Mouse (Mus musculus) heart, adult 2 months (tissue): ENCODE measurements around the gene Plekha8. TPM values are rescaled to one million over a fixed set of nuclear protein-coding genes. Genes with fewer than 3 reads are reported as not detected.

Experiments used
- DNase-seq, 2 experiments: peaks; one replicate each; pipeline ENCODE4 v3.0.0; 2021
- H3K27ac ChIP-seq: fragments of 200-600 bp; 2 replicates; pipeline ENCODE4 v1.8.1; 2022
- H3K27me3 ChIP-seq: fragments of 200-500 bp; 2 replicates; pipeline ENCODE4 v1.6.1; 2012; ENCODE audit warnings: mild to moderate bottlenecking, low read length, inconsistent platforms, mixed read lengths; ENCODE audit not compliant: control insufficient read depth, insufficient read depth
- H3K36me3 ChIP-seq: fragments of 200-500 bp; 2 replicates; pipeline ENCODE4 v1.6.1; 2012; ENCODE audit warnings: low read length, inconsistent platforms; ENCODE audit not compliant: control insufficient read depth, insufficient read depth
- H3K4me1 ChIP-seq: fragments of 200-500 bp; 2 replicates; pipeline ENCODE4 v1.6.1; 2011; ENCODE audit warnings: low read length; ENCODE audit not compliant: control insufficient read depth, insufficient read depth
- H3K4me3 ChIP-seq: fragments of 200-600 bp; 2 replicates; pipeline ENCODE4 v1.8.1; 2022
- H3K79me2 ChIP-seq: fragments of 200-500 bp; replicated peaks from 2 replicates; pipeline ENCODE4 v1.6.1; 2012; ENCODE audit warnings: mild to moderate bottlenecking, inconsistent platforms, low read length, moderate library complexity, mixed read lengths; ENCODE audit not compliant: control insufficient read depth, insufficient read depth
- H3K9ac ChIP-seq: fragments of 200-500 bp; 2 replicates; pipeline ENCODE4 v1.6.1; 2012; ENCODE audit warnings: low read depth, mild to moderate bottlenecking, control low read depth, inconsistent platforms, low read length, mixed read lengths
- CTCF ChIP-seq: fragments of 200-600 bp; IDR thresholded peaks from 2 replicates; pipeline ENCODE4 v1.8.1; 2022; ENCODE audit warnings: antibody characterized with exemption, mild to moderate bottlenecking, moderate library complexity
- EP300 ChIP-seq: fragments of 200-500 bp; IDR thresholded peaks from 2 replicates; pipeline ENCODE4 v1.6.1; 2011; ENCODE audit warnings: low read depth, low read length, control low read depth; ENCODE audit not compliant: insufficient read depth
- POLR2A ChIP-seq: fragments of 200-500 bp; IDR thresholded peaks from 2 replicates; pipeline ENCODE4 v1.6.1; 2011; ENCODE audit warnings: mild to moderate bottlenecking, low read depth, low read length, control low read depth; ENCODE audit not compliant: insufficient read depth
- WGBS: fragments of 180-500 bp; shearing (Covaris S2); methylation state at CpG from one replicate; pipeline ENCODE4 v1.1.7; 2018; 5-methylcytosine and 5-hydroxymethylcytosine counted together
- intact Hi-C: fragments of 180-260 bp; cut with DNase I; formaldehyde crosslinking; loops from one replicate; pipeline ENCODE4 v1.15.1; 2025
- polyA plus RNA-seq: library from polyadenylated mRNA; depleted of rRNA; stranded (reverse); fragments of >200 nt; gene quantifications from 2 replicates; pipeline ENCODE4 v1.2.3, GENCODE M21; 2012
- total RNA-seq, 2 experiments: library from RNA; stranded (reverse); gene quantifications; 2 replicates each; pipeline ENCODE4 v1.2.3; 2021

The Plekha8 gene
- total and polyA plus RNA-seq, 3 experiments: 2.6 to 9.7 (median 9.0) TPM

DNA sequence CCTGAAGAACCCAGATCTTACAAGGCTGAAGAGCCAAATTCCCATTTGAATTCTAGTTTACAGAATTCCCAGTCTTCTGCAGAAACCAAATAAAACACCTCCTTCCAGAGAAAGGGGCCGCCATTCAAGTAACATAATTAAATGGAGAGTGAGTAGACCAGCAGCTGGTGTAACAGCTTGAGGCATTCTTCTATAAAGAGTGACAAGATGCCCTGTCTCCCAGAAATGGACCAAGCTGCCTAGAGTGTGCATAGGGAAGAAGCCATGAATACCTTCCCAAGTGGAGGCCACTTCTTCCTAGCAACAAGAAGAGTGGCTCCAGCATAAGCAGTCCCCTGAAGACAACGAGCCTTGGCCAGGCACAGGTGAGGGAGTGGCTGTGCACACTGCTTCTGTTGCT lies 47.0 kb downstream of the Plekha8 start:
- no peak for DNase-seq
- Histone ChIP-seq H3K4me3 (no peak overlapping the region), H3K27ac (no peak overlapping the region), H3K27me3 (no peaks in the 10 kb centered on the region), H3K36me3 (peaks cover 2% of the 10 kb centered on the region; the same call in 1 of the 2 replicates), H3K79me2 (no peaks in the 10 kb centered on the region), H3K4me1 (no peaks in the 10 kb centered on the region), H3K9ac (no peak overlapping the region)
- WGBS: 95% methylated on average over 2 of the region's 2 CpGs
- intact Hi-C loops: no loop called here
- no peak for TF ChIP-seq CTCF
- TF ChIP-seq POLR2A: no peak
- no peak for TF ChIP-seq EP300

DNA sequence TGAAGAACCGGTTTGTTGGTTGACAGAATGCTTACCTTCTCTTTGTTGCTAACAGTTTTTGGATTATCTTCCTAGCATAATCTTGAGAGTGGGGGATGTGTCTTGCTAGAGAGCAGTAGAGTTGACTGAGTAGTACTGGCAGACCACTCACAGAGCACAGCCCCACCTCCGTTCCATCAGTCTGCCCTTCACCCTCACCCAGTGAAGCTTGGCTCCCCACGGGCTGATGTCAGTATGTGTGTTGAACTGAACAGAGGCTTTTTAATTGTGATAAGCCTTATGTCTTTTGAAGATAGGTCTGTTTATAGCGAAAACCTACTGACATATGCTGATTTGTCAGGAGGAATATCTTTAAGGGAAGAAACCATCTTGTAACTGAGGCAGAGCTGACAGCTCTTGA lies 48.3 kb downstream of the Plekha8 start:
- DNase-seq: no peak
- no peak overlapping the region for H3K27ac ChIP-seq
- no peaks in the 10 kb centered on the region for H3K4me1 ChIP-seq
- no peaks in the 10 kb centered on the region for H3K27me3 ChIP-seq
- intact Hi-C loops: no loop called here
- TF ChIP-seq EP300 (no peak), CTCF (no peak), POLR2A (no peak)
- H3K4me3 ChIP-seq: no peak overlapping the region
- 84% methylated on average over 4 of the region's 4 CpGs for WGBS
- H3K79me2 ChIP-seq: no peaks in the 10 kb centered on the region
- no peak overlapping the region for H3K9ac ChIP-seq
- peaks cover 2% of the 10 kb centered on the region; the same call in 1 of the 2 replicates for H3K36me3 ChIP-seq

DNA sequence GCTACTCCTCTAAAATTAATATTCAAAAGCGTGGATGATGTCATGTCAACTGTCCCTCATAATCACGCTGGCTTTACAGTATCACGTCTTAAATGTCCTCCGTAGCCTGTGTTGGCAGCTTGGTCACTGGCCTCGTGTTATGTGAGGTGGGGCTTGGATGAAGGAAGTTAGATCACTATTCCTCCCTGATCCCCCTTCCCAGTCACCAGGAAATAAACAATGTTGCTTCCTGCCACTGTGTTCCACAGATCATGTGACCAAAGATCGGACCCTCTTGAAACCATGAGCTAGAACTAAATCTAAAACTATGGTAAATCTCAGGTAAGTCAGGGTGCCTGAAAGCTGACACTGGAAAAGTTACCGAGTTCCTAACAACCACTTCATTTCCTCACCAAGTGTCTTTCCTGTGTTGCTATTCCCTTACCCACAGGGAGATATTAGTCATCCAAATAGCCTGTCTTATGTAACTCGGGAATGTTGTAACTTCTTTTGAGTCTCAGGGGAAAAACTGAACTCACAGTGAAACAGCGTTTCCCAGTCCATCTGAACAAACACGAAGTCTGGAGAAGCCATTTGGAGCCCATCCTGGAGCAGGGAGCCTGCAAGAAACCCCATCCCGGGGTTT lies 60.7 kb downstream of the Plekha8 start:
- peak overlapping the region; percentile 71 for H3K27ac ChIP-seq
- H3K9ac ChIP-seq: no peak overlapping the region
- no peaks in the 10 kb centered on the region for H3K79me2 ChIP-seq
- H3K27me3 ChIP-seq: no peaks in the 10 kb centered on the region
- H3K4me1 ChIP-seq: peaks cover 6% of the 10 kb centered on the region
- no peaks in the 10 kb centered on the region for H3K36me3 ChIP-seq
- 0 out of 2 replicates have a peak overlapping the region, but pooled peaks have one; percentile 13 for H3K4me3 ChIP-seq
- peak; percentile 26 to 38 for DNase-seq
- intact Hi-C loops: loop anchor here (2.0 kb wide), 1 partner anchor 25 kb away; the partner anchor contains the start of gene Mturn
- WGBS: 46% methylated on average over 11 of the region's 11 CpGs
- 0 out of 2 replicates have a peak, but pooled peaks have one; percentile 42 for TF ChIP-seq POLR2A
- TF ChIP-seq CTCF: no peak
- TF ChIP-seq EP300: no peak

DNA sequence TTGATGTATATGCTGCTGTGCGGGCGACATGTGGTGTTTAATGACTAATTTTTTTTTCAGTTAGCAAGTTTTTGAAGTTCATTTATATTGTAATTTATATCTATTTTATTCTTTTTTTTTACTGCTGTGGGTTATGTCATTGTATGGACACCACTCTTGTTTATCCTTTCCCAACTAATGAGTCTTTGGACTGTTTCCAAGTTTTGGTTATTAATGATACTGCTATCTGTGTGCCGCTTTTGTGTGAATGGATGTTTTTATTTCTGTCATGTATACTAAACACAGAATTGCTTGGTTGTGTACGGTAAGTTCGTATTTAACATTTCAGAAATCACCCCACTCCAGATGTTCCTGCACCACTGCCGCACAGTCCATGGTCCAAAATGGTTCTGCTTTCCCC lies 63.0 kb downstream of the Plekha8 start:
- Histone ChIP-seq H3K9ac (no peak overlapping the region), H3K36me3 (no peaks in the 10 kb centered on the region), H3K27ac (no peak overlapping the region), H3K27me3 (no peaks in the 10 kb centered on the region), H3K4me1 (peaks cover 6% of the 10 kb centered on the region), H3K4me3 (no peak overlapping the region), H3K79me2 (no peaks in the 10 kb centered on the region)
- DNase-seq: no peak
- TF ChIP-seq EP300: no peak
- TF ChIP-seq POLR2A: no peak
- no peak for TF ChIP-seq CTCF
- WGBS: 90% methylated on average over 6 of the region's 6 CpGs
- intact Hi-C loops: loop anchor here (2.0 kb wide), 1 partner anchor 23 kb away; the partner anchor contains the start of gene Mturn

DNA sequence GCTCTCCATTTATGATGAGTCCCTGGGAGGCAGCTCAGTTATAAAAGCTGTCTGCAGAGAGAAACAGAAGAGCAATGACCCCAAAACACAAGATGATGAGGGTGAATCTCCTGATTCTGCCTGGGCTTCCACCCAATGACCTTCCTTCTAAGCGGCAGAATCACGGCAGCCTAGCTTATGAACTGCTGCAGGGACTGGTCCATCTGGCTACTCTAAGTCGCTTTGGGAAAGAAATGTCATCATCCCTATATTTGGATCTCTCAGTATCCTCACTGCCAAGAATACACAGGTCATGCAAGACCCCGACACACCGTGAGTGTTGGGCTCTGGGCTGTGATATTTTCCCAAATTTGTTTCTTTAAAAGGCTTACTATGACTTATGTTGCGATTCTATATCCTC lies 75.0 kb downstream of the Plekha8 start:
- intact Hi-C loops: no loop called here
- H3K79me2 ChIP-seq: no peaks in the 10 kb centered on the region
- no peaks in the 10 kb centered on the region for H3K36me3 ChIP-seq
- H3K9ac ChIP-seq: no peak overlapping the region
- H3K27ac ChIP-seq: no peak overlapping the region
- 60% methylated on average over 6 of the region's 6 CpGs for WGBS
- H3K4me1 ChIP-seq: no peaks in the 10 kb centered on the region
- DNase-seq: no peak
- no peaks in the 10 kb centered on the region for H3K27me3 ChIP-seq
- no peak for TF ChIP-seq EP300
- no peak for TF ChIP-seq CTCF
- TF ChIP-seq POLR2A: no peak
- no peak overlapping the region for H3K4me3 ChIP-seq

DNA sequence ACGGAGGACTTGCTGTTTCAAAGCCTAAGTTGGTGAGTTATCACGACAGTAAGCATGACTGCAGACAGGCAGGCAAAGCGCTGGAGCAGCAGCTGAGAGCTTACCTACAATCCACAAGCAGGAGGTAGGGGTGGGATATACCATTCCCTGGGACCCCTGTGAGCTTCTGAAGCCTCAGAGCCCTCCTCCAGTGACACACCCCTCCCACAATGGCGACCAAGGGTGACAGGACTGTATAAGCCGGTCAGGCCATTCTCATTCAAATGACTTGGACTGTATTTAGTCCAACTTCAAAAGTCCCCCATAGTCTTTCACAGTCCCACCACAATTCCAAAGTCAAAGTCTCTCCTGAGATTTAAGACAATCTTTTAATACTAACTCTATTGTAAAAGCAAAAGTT lies 78.0 kb downstream of the Plekha8 start:
- Histone ChIP-seq H3K27ac (no peak overlapping the region), H3K36me3 (no peaks in the 10 kb centered on the region), H3K4me3 (no peak overlapping the region), H3K9ac (no peak overlapping the region), H3K79me2 (no peaks in the 10 kb centered on the region), H3K27me3 (no peaks in the 10 kb centered on the region), H3K4me1 (no peaks in the 10 kb centered on the region)
- DNase-seq: no peak
- intact Hi-C loops: no loop called here
- TF ChIP-seq CTCF (no peak), EP300 (no peak), POLR2A (no peak)
- WGBS: 51% methylated on average over 5 of the region's 5 CpGs
